Mouse (Mus musculus): Measurements from ENCODE around the gene Kif2c.

GRCm38 (mm10) chr4:117220741-117221515, 38.5 kb upstream of the Kif2c start:
- no peak for TF ChIP-seq CTCF (IDR thresholded peaks at IDR 0.05; ENCODE audit: low read depth)
- TF ChIP-seq EP300 (IDR thresholded peaks at IDR 0.05; ENCODE audit: low read depth): no peak
